Mouse (Mus musculus) embryonic facial prominence, embryonic 11.5 days (tissue): Measurements from ENCODE around the gene Epb41l1. TPM values are rescaled to one million over a fixed set of nuclear protein-coding genes. Genes with fewer than 3 reads are reported as not detected.

Source experiments
- ATAC-seq: fragments of 200-750 bp; cut with Nextera tagmentation; replicated peaks from 2 replicates; pipeline ENCODE4 v1.8.0; 2017; ENCODE audit warnings: low read depth; ENCODE audit not compliant: insufficient number of reproducible peaks, low FRiP score, low TSS enrichment
- DNase-seq: peaks from one replicate; pipeline ENCODE4 v3.0.0-alpha.2; 2015; ENCODE audit warnings: low spot score
- H3K27ac ChIP-seq: fragments of 300-500 bp; sonication (generic); replicated peaks from 2 replicates; pipeline ENCODE4 v1.5.1; 2014; ENCODE audit warnings: mild to moderate bottlenecking, low read depth, low read length, control low read depth
- H3K27me3 ChIP-seq: fragments of 300-500 bp; sonication (generic); 2 replicates; pipeline ENCODE4 v1.6.1; 2014; ENCODE audit warnings: mild to moderate bottlenecking, low read length, moderate library complexity, mixed read lengths; ENCODE audit not compliant: control insufficient read depth, insufficient read depth
- H3K36me3 ChIP-seq: fragments of 300-500 bp; sonication (generic); replicated peaks from 2 replicates; pipeline ENCODE4 v1.6.1; 2014; ENCODE audit warnings: low read depth, mild to moderate bottlenecking, low read length, moderate library complexity, mixed read lengths; ENCODE audit not compliant: control insufficient read depth, insufficient read depth
- H3K4me1 ChIP-seq: fragments of 300-500 bp; sonication (generic); 2 replicates; pipeline ENCODE4 v1.6.1; 2014; ENCODE audit warnings: low read length, mixed read lengths; ENCODE audit not compliant: control insufficient read depth, insufficient read depth
- H3K4me2 ChIP-seq: fragments of 300-500 bp; sonication (generic); 2 replicates; pipeline ENCODE4 v1.6.1; 2014; ENCODE audit warnings: low read depth, mild to moderate bottlenecking, control low read depth, low read length, moderate library complexity
- H3K4me3 ChIP-seq: fragments of 300-500 bp; sonication (generic); 2 replicates; pipeline ENCODE4 v1.5.1; 2014; ENCODE audit warnings: low read depth, low read length, control low read depth
- H3K9ac ChIP-seq: fragments of 300-500 bp; sonication (generic); replicated peaks from 2 replicates; pipeline ENCODE4 v1.6.1; 2014; ENCODE audit warnings: mild to moderate bottlenecking, control low read depth, low read length
- H3K9me3 ChIP-seq: fragments of 300-500 bp; sonication (generic); replicated peaks from 2 replicates; pipeline ENCODE4 v1.6.1; 2016; ENCODE audit warnings: mild to moderate bottlenecking, low read length, inconsistent platforms, mixed read lengths; ENCODE audit not compliant: control insufficient read depth
- WGBS: fragments of 180-500 bp; shearing (Covaris S2); extraction: QIAGEN DNeasy Blood & Tissue Kit; methylation state at CpG from one replicate; pipeline ENCODE4 v1.1.7; 2014; 5-methylcytosine and 5-hydroxymethylcytosine counted together
- polyA plus RNA-seq: library from polyadenylated mRNA; unstranded; fragments of >200 nt; fragmentation: Nextera tagmentation; extraction: Ambion mirVana; gene quantifications from 2 replicates; pipeline ENCODE4 v1.2.1, GENCODE M21; 2014

Gene Epb41l1
- polyA plus RNA-seq, 1 experiment from 2014 or later: 3.3 TPM

GRCm38 (mm10) chr2:156475285-156476110 is 54.8 kb downstream of the Epb41l1 start:
- Histone ChIP-seq H3K36me3 (no peaks in the 10 kb centered on the region), H3K4me1 (peaks cover 8% of the 10 kb centered on the region), H3K9me3 (no peaks in the 10 kb centered on the region), H3K9ac (peak overlapping the region; percentile 93), H3K4me2 (peak overlapping the region; percentile 97), H3K4me3 (peak overlapping the region; percentile 67), H3K27ac (peak overlapping the region; percentile 62), H3K27me3 (no peaks in the 10 kb centered on the region)
- under 1% methylated on average over 66 of the region's 80 CpGs for WGBS
- ATAC-seq (0 out of 2 replicates have a peak, but pooled peaks have one; percentile 70), DNase-seq (peak; percentile 81)

GRCm38 (mm10) chr2:156476111-156476747 is 55.5 kb downstream of the Epb41l1 start:
- Histone ChIP-seq H3K4me2 (peak overlapping the region; percentile 97), H3K27me3 (no peaks in the 10 kb centered on the region), H3K36me3 (no peaks in the 10 kb centered on the region), H3K9me3 (no peaks in the 10 kb centered on the region), H3K4me1 (peaks cover 8% of the 10 kb centered on the region), H3K4me3 (peak overlapping the region; percentile 67), H3K9ac (peak overlapping the region; percentile 93), H3K27ac (no peak overlapping the region; the same call in 1 of the 2 replicates)
- WGBS: 26% methylated on average over 8 of the region's 8 CpGs
- ATAC-seq (no peak), DNase-seq (no peak)

GRCm38 (mm10) chr2:156476748-156477151 is 56.0 kb downstream of the Epb41l1 start:
- no peak overlapping the region for H3K4me3 ChIP-seq
- ATAC-seq (no peak), DNase-seq (no peak)
- H3K36me3 ChIP-seq: no peaks in the 10 kb centered on the region
- H3K9me3 ChIP-seq: no peaks in the 10 kb centered on the region
- WGBS: 35% methylated on average over 5 of the region's 5 CpGs
- H3K27me3 ChIP-seq: no peaks in the 10 kb centered on the region
- 0 out of 2 replicates have a peak overlapping the region, but pooled peaks have one; percentile 18 for H3K9ac ChIP-seq
- H3K4me2 ChIP-seq: no peak overlapping the region; the same call in 1 of the 2 replicates
- peaks cover 8% of the 10 kb centered on the region for H3K4me1 ChIP-seq
- no peak overlapping the region for H3K27ac ChIP-seq

GRCm38 (mm10) chr2:156478046-156478690 is 57.5 kb downstream of the Epb41l1 start:
- ATAC-seq (no peak), DNase-seq (no peak)
- 83% methylated on average over 13 of the region's 13 CpGs for WGBS
- H3K27ac ChIP-seq: no peak overlapping the region
- no peak overlapping the region for H3K4me2 ChIP-seq
- H3K4me3 ChIP-seq: no peak overlapping the region
- H3K4me1 ChIP-seq: peaks cover 8% of the 10 kb centered on the region
- H3K9me3 ChIP-seq: no peaks in the 10 kb centered on the region
- no peak overlapping the region for H3K9ac ChIP-seq
- H3K36me3 ChIP-seq: no peaks in the 10 kb centered on the region
- no peaks in the 10 kb centered on the region for H3K27me3 ChIP-seq

- DNase-seq: no peak
- Histone ChIP-seq H3K36me3 (no peaks in the 10 kb centered on the region), H3K27me3 (no peaks in the 10 kb centered on the region), H3K4me1 (peaks cover 6% of the 10 kb centered on the region), H3K9me3 (no peaks in the 10 kb centered on the region), H3K9ac (no peak overlapping the region), H3K4me3 (no peak overlapping the region), H3K27ac (no peak overlapping the region), H3K4me2 (no peak overlapping the region)
- 70% methylated on average over 7 of the region's 7 CpGs for WGBS
- ATAC-seq: no peak
Observed at GRCm38 (mm10) chr2:156479833-156480232, 59.1 kb downstream of the Epb41l1 start.

- H3K27ac ChIP-seq: no peak overlapping the region
- no peaks in the 10 kb centered on the region for H3K9me3 ChIP-seq
- H3K4me2 ChIP-seq: no peak overlapping the region
- no peak for DNase-seq
- H3K4me1 ChIP-seq: peaks cover 2% of the 10 kb centered on the region
- ATAC-seq: no peak
- WGBS: 82% methylated on average over 7 of the region's 7 CpGs
- no peaks in the 10 kb centered on the region for H3K27me3 ChIP-seq
- no peak overlapping the region for H3K9ac ChIP-seq
- no peaks in the 10 kb centered on the region for H3K36me3 ChIP-seq
- H3K4me3 ChIP-seq: no peak overlapping the region
Observed at GRCm38 (mm10) chr2:156480267-156480666, 59.6 kb downstream of the Epb41l1 start.

- H3K9me3 ChIP-seq: no peaks in the 10 kb centered on the region
- peak; percentile 70 for DNase-seq
- ATAC-seq: no peak
- H3K27me3 ChIP-seq: no peaks in the 10 kb centered on the region
- H3K36me3 ChIP-seq: no peaks in the 10 kb centered on the region
- no peak overlapping the region for H3K4me3 ChIP-seq
- H3K4me1 ChIP-seq: no peaks in the 10 kb centered on the region
- no peak overlapping the region for H3K27ac ChIP-seq
- 35% methylated on average over 13 of the region's 13 CpGs for WGBS
- no peak overlapping the region for H3K9ac ChIP-seq
- H3K4me2 ChIP-seq: no peak overlapping the region
Observed at GRCm38 (mm10) chr2:156482299-156482698, 61.6 kb downstream of the Epb41l1 start.
